Mouse (Mus musculus) G1E-ER4 (cell line): ENCODE data around the gene Acaa1b. TPM values are rescaled to one million over a fixed set of nuclear protein-coding genes. Genes with fewer than 3 reads are reported as not detected.

Source experiments
- GATA1 ChIP-seq: IDR thresholded peaks from one replicate; pipeline ENCODE4 v1.8.0; 2012; ENCODE audit warnings: low read length, inconsistent platforms
- polyA plus RNA-seq: library from polyadenylated mRNA; stranded (reverse); fragments of >175 nt; gene quantifications from 2 replicates; pipeline ENCODE4 v1.2.3, GENCODE M21; 2012

Acaa1b gene
- polyA plus RNA-seq, 1 experiment: not detected

GRCm38 (mm10) chr9:119110640-119111039 lies 46.3 kb downstream of the Acaa1b start:
- TF ChIP-seq GATA1: no peak

- TF ChIP-seq GATA1: no peak
Observed at GRCm38 (mm10) chr9:119109685-119110353, 47.1 kb downstream of the Acaa1b start.

- TF ChIP-seq GATA1: no peak
Observed at GRCm38 (mm10) chr9:119107566-119107965, 49.3 kb downstream of the Acaa1b start.

- TF ChIP-seq GATA1: no peak
Observed at GRCm38 (mm10) chr9:119102783-119103113, 54.1 kb downstream of the Acaa1b start.

GRCm38 (mm10) chr9:119101992-119102782 lies 54.7 kb downstream of the Acaa1b start, which contains the start of gene Dlec1:
TSS of gene Dlec1 (plus strand) at chr9:119102478.
- TF ChIP-seq GATA1: no peak

GRCm38 (mm10) chr9:119100177-119100898 lies 56.6 kb downstream of the Acaa1b start:
- TF ChIP-seq GATA1: no peak

Other genes with a start within 250 kb of the Acaa1b start
- gene Ctdspl, start 230.6 kb downstream of the Acaa1b start, polyA plus RNA-seq: 0.01 TPM in 1 of 2 replicates, not detected in the other
- not detected in 2 replicates for gene Vill, start 104.3 kb downstream of the Acaa1b start, polyA plus RNA-seq
- gene Plcd1, start 63.6 kb downstream of the Acaa1b start, polyA plus RNA-seq: not detected in 2 replicates
- gene Dlec1, start 54.6 kb downstream of the Acaa1b start, polyA plus RNA-seq: not detected in 2 replicates
- not detected in 2 replicates for gene Gm47289, start 2.1 kb upstream of the Acaa1b start, polyA plus RNA-seq
- not detected in 2 replicates for gene Slc22a13, start 52.0 kb upstream of the Acaa1b start, polyA plus RNA-seq
- gene Oxsr1, start 165.3 kb upstream of the Acaa1b start, polyA plus RNA-seq: 27.0 and 32.4 TPM in 2 replicates
- gene Acaa1a, start 182.6 kb upstream of the Acaa1b start, polyA plus RNA-seq: 104 and 129 TPM in 2 replicates
- 20.9 and 22.4 TPM in 2 replicates for gene Myd88, start 184.3 kb upstream of the Acaa1b start, polyA plus RNA-seq
- 17.2 and 21.3 TPM in 2 replicates for gene Xylb, start 200.3 kb upstream of the Acaa1b start, polyA plus RNA-seq
- not detected in 2 replicates for gene Slc22a14, start 208.5 kb upstream of the Acaa1b start, polyA plus RNA-seq
- gene Acvr2b, start 245.0 kb upstream of the Acaa1b start, polyA plus RNA-seq: 11.7 and 12.2 TPM in 2 replicates